Mouse (Mus musculus) kidney, postnatal 0 days (tissue): ENCODE results near the gene Cnr2. TPM values are rescaled to one million over a fixed set of nuclear protein-coding genes. Genes with fewer than 3 reads are reported as not detected.
A peak's percentile ranks its signal among the peaks of the same experiment; 100 is the strongest.

ENCODE experiments used
- ATAC-seq: fragments of 200-750 bp; cut with Nextera tagmentation; replicated peaks from 2 replicates; pipeline ENCODE4 v1.8.0; 2017; ENCODE audit warnings: low read depth, moderate number of reproducible peaks, moderate TSS enrichment, moderate library complexity; ENCODE audit not compliant: low FRiP score
- DNase-seq: peaks from one replicate; pipeline ENCODE4 v3.0.0-alpha.2; 2016; ENCODE audit warnings: low spot score
- H3K27ac ChIP-seq: fragments of 300-500 bp; sonication (generic); 2 replicates; pipeline ENCODE4 v1.5.1; 2014; ENCODE audit warnings: mild to moderate bottlenecking
- H3K27me3 ChIP-seq: fragments of 300-500 bp; sonication (generic); 2 replicates; pipeline ENCODE4 v1.6.1; 2014; ENCODE audit warnings: low read length, mixed read lengths; ENCODE audit not compliant: insufficient read depth
- H3K36me3 ChIP-seq: fragments of 300-500 bp; sonication (generic); 2 replicates; pipeline ENCODE4 v1.6.1; 2014; ENCODE audit warnings: low read length, mixed read lengths; ENCODE audit not compliant: insufficient read depth
- H3K4me1 ChIP-seq: fragments of 300-500 bp; sonication (generic); replicated peaks from 2 replicates; pipeline ENCODE4 v1.6.1; 2014; ENCODE audit warnings: antibody characterized with exemption, low read length, mixed read lengths; ENCODE audit not compliant: insufficient read depth
- H3K4me2 ChIP-seq: fragments of 300-500 bp; sonication (generic); 2 replicates; pipeline ENCODE4 v1.6.1; 2014; ENCODE audit warnings: mild to moderate bottlenecking, low read length, moderate library complexity, mixed read lengths
- H3K4me3 ChIP-seq: fragments of 300-500 bp; sonication (generic); replicated peaks from 2 replicates; pipeline ENCODE4 v1.5.1; 2014; ENCODE audit warnings: low read depth, low read length
- H3K9ac ChIP-seq: fragments of 300-500 bp; sonication (generic); 2 replicates; pipeline ENCODE4 v1.6.1; 2014; ENCODE audit warnings: low read depth, low read length
- H3K9me3 ChIP-seq: fragments of 300-500 bp; sonication (generic); replicated peaks from 2 replicates; pipeline ENCODE4 v1.6.1; 2016; ENCODE audit warnings: low read length, inconsistent platforms, mixed read lengths
- CTCF ChIP-seq: IDR thresholded peaks from 2 replicates; pipeline ENCODE4 v1.5.1; 2016; ENCODE audit warnings: antibody characterized with exemption, low read depth, mild to moderate bottlenecking, moderate library complexity
- WGBS: fragments of 180-500 bp; shearing (Covaris S2); extraction: QIAGEN DNeasy Blood & Tissue Kit; methylation state at CpG from one replicate; pipeline ENCODE4 v1.1.7; 2014; 5-methylcytosine and 5-hydroxymethylcytosine counted together
- polyA plus RNA-seq: library from polyadenylated mRNA; unstranded; fragments of >200 nt; fragmentation: Nextera tagmentation; extraction: Ambion mirVana; gene quantifications from 2 replicates; pipeline ENCODE4 v1.2.1, GENCODE M21; 2015

The Cnr2 gene
- polyA plus RNA-seq, 1 experiment from 2014 or later: 0.68 TPM

- WGBS: 67% methylated on average over 6 of the region's 6 CpGs
- no peak for TF ChIP-seq CTCF
- H3K9ac ChIP-seq: no peak overlapping the region
- H3K4me2 ChIP-seq: no peak overlapping the region
- peaks cover 6% of the 10 kb centered on the region for H3K36me3 ChIP-seq
- ATAC-seq (no peak), DNase-seq (no peak)
- no peaks in the 10 kb centered on the region for H3K27me3 ChIP-seq
- H3K27ac ChIP-seq: 0 out of 2 replicates have a peak overlapping the region, but pooled peaks have one; percentile 31
- H3K4me1 ChIP-seq: peaks cover 12% of the 10 kb centered on the region; the same call in 1 of the 2 replicates
- no peaks in the 10 kb centered on the region for H3K9me3 ChIP-seq
- H3K4me3 ChIP-seq: no peak overlapping the region
These were observed 55.2 kb downstream of the Cnr2 start for GRCm38 (mm10) chr4:135950365-135950764.

GRCm38 (mm10) chr4:135951505-135951904 lies 56.3 kb downstream of the Cnr2 start:
- ATAC-seq (no peak), DNase-seq (no peak)
- 0 out of 2 replicates have a peak, but pooled peaks cover 7% of the 10 kb centered on the region for H3K4me1 ChIP-seq
- H3K27me3 ChIP-seq: no peaks in the 10 kb centered on the region
- no peak overlapping the region for H3K4me2 ChIP-seq
- 96% methylated on average over 3 of the region's 3 CpGs for WGBS
- TF ChIP-seq CTCF: peak; percentile 54
- peaks cover 13% of the 10 kb centered on the region for H3K36me3 ChIP-seq
- no peaks in the 10 kb centered on the region for H3K9me3 ChIP-seq
- no peak overlapping the region for H3K27ac ChIP-seq
- no peak overlapping the region for H3K4me3 ChIP-seq
- H3K9ac ChIP-seq: no peak overlapping the region

- 0 out of 2 replicates have a peak, but pooled peaks cover 2% of the 10 kb centered on the region for H3K4me1 ChIP-seq
- H3K36me3 ChIP-seq: peaks cover 20% of the 10 kb centered on the region
- TF ChIP-seq CTCF: no peak
- H3K9me3 ChIP-seq: no peaks in the 10 kb centered on the region
- H3K27ac ChIP-seq: no peak overlapping the region
- DNase-seq (no peak), ATAC-seq (no peak)
- no peak overlapping the region for H3K4me2 ChIP-seq
- 89% methylated on average over 3 of the region's 3 CpGs for WGBS
- H3K4me3 ChIP-seq: no peak overlapping the region
- no peak overlapping the region for H3K9ac ChIP-seq
- no peaks in the 10 kb centered on the region for H3K27me3 ChIP-seq
These were observed 58.0 kb downstream of the Cnr2 start for GRCm38 (mm10) chr4:135953179-135953578.

- Histone ChIP-seq H3K4me1 (no peaks in the 10 kb centered on the region), H3K4me3 (no peak overlapping the region), H3K27ac (no peak overlapping the region), H3K9ac (no peak overlapping the region), H3K27me3 (no peaks in the 10 kb centered on the region), H3K4me2 (no peak overlapping the region), H3K9me3 (no peaks in the 10 kb centered on the region), H3K36me3 (peaks cover 27% of the 10 kb centered on the region)
- 7% methylated on average over 2 of the region's 2 CpGs for WGBS
- DNase-seq: peak; percentile 76
- no peak for ATAC-seq
- TF ChIP-seq CTCF: peak; percentile 93
These were observed 59.0 kb downstream of the Cnr2 start for GRCm38 (mm10) chr4:135954241-135954640.

GRCm38 (mm10) chr4:135955886-135956285 lies 60.7 kb downstream of the Cnr2 start:
- Histone ChIP-seq H3K4me3 (no peak overlapping the region), H3K27me3 (no peaks in the 10 kb centered on the region), H3K4me2 (no peak overlapping the region), H3K9ac (no peak overlapping the region), H3K36me3 (peaks cover 35% of the 10 kb centered on the region), H3K9me3 (no peaks in the 10 kb centered on the region), H3K4me1 (no peaks in the 10 kb centered on the region), H3K27ac (no peak overlapping the region)
- DNase-seq: no peak
- 89% methylated on average over 9 of the region's 9 CpGs for WGBS
- no peak for TF ChIP-seq CTCF
- no peak for ATAC-seq

- peak overlapping the region; percentile 47; the same call in 1 of the 2 replicates for H3K27ac ChIP-seq
- 43% methylated on average over 8 of the region's 8 CpGs for WGBS
These were observed 63.2 kb downstream of the Cnr2 start for GRCm38 (mm10) chr4:135958354-135958753.

GRCm38 (mm10) chr4:135960717-135961116 lies 65.5 kb downstream of the Cnr2 start:
- Histone ChIP-seq H3K27me3 (no peaks in the 10 kb centered on the region), H3K4me2 (no peak overlapping the region), H3K27ac (no peak overlapping the region), H3K4me1 (peaks cover 8% of the 10 kb centered on the region), H3K36me3 (peaks cover 26% of the 10 kb centered on the region), H3K9ac (no peak overlapping the region), H3K4me3 (no peak overlapping the region), H3K9me3 (no peaks in the 10 kb centered on the region)
- ATAC-seq: 0 out of 2 replicates have a peak, but pooled peaks have one; percentile 38
- peak; percentile 95 for TF ChIP-seq CTCF
- DNase-seq: peak; percentile 81
- 21% methylated on average over 5 of the region's 5 CpGs for WGBS

More at GRCm38 (mm10) chr4:135958354-135958753, 63.2 kb downstream of the Cnr2 start:
- Histone ChIP-seq H3K36me3 (peaks cover 32% of the 10 kb centered on the region), H3K4me3 (no peak overlapping the region), H3K9ac (no peak overlapping the region), H3K9me3 (no peaks in the 10 kb centered on the region), H3K4me1 (no peaks in the 10 kb centered on the region), H3K4me2 (no peak overlapping the region), H3K27me3 (no peaks in the 10 kb centered on the region)
- DNase-seq (no peak), ATAC-seq (peak; percentile 75)
- TF ChIP-seq CTCF: no peak
